Mouse (Mus musculus): ENCODE measurements at regions not wholly inside any gene's neighbourhood (a gene's known extent, or its start where the extent isn't known, plus 50 kb on each side); places are given as distances from the start of the nearest gene placed in this dataset.

GRCm38 (mm10) chr7:111354066-111354465 is 271.2 kb upstream of the Eif4g2 start:
- no peak for TF ChIP-seq CTCF (IDR thresholded peaks at IDR 0.05; ENCODE audit: low read depth, low read length)
- TF ChIP-seq GATA1 (IDR thresholded peaks at IDR 0.05; ENCODE audit: borderline replicate concordance, low read length): no peak
- TF ChIP-seq TAL1 (conservative IDR thresholded peaks at IDR 0.05; ENCODE audit: low read depth, low read length): no peak

Measured in G1E (cell line).